Mouse (Mus musculus) MEL (cell line): ENCODE results near the gene Fam81a. TPM values are rescaled to one million over a fixed set of nuclear protein-coding genes. Genes with fewer than 3 reads are reported as not detected.

ENCODE experiments used
- DNase-seq: peaks from one replicate; pipeline ENCODE4 v3.0.0; 2011; ENCODE audit warnings: low read depth, low spot score
- H3K27ac ChIP-seq: 2 replicates; pipeline ENCODE4 v1.5.1; 2012; ENCODE audit warnings: low read depth, mild to moderate bottlenecking, control low read depth, low read length, moderate library complexity; ENCODE audit not compliant: control insufficient read depth
- H3K27me3 ChIP-seq, 2 experiments: fragments of 150-350 bp in 1 of 2; sonication (generic) in 1 of 2; 2 replicates each; pipeline ENCODE4 v1.6.1; 2012; ENCODE audit warnings: low read length in 2 of 2, mild to moderate bottlenecking in 2 of 2, improper control_type of control experiment in 1 of 2, moderate library complexity in 1 of 2; ENCODE audit not compliant: insufficient read depth in 2 of 2, control insufficient read depth in 1 of 2
- H3K36me3 ChIP-seq, 2 experiments: 2 replicates each; pipeline ENCODE4 v1.6.1; 2012 to 2014; ENCODE audit warnings: low read length in 2 of 2, improper control_type of control experiment in 1 of 2, inconsistent platforms in 1 of 2, mild to moderate bottlenecking in 1 of 2; ENCODE audit not compliant: insufficient read depth in 2 of 2, control insufficient read depth in 1 of 2
- H3K4me1 ChIP-seq, 2 experiments: fragments of 150-350 bp in 1 of 2; sonication (generic) in 1 of 2; 2 replicates each; pipeline ENCODE4 v1.6.1; 2012; ENCODE audit warnings: low read length in 2 of 2, improper control_type of control experiment in 1 of 2, mild to moderate bottlenecking in 1 of 2; ENCODE audit not compliant: insufficient read depth in 2 of 2, control insufficient read depth in 1 of 2
- H3K4me3 ChIP-seq, 2 experiments: fragments of 150-350 bp in 1 of 2; sonication (generic) in 1 of 2; 2 replicates each; pipeline ENCODE4 v1.5.1; 2012; ENCODE audit warnings: low read depth in 2 of 2, low read length in 2 of 2, mild to moderate bottlenecking in 2 of 2, moderate library complexity in 2 of 2, control low read depth in 1 of 2, improper control_type of control experiment in 1 of 2; ENCODE audit not compliant: control insufficient read depth in 1 of 2, insufficient read depth in 1 of 2
- H3K79me2 ChIP-seq: 2 replicates; pipeline ENCODE4 v1.6.1; 2012; ENCODE audit warnings: mild to moderate bottlenecking, low read length, moderate library complexity; ENCODE audit not compliant: control insufficient read depth, poor library complexity, insufficient read depth
- H3K9ac ChIP-seq: 2 replicates; pipeline ENCODE4 v1.6.1; 2012; ENCODE audit warnings: low read depth, mild to moderate bottlenecking, control low read depth, low read length, moderate library complexity; ENCODE audit not compliant: control insufficient read depth, poor library complexity, severe bottlenecking
- H3K9me3 ChIP-seq: fragments of 150-350 bp; sonication (generic); replicated peaks from 2 replicates; pipeline ENCODE4 v1.6.1; 2012; ENCODE audit warnings: mild to moderate bottlenecking, low read length, improper control_type of control experiment, moderate library complexity; ENCODE audit not compliant: insufficient read depth
- CHD1 ChIP-seq: IDR thresholded peaks from 2 replicates; pipeline ENCODE4 v1.6.1; 2012; ENCODE audit warnings: low read depth, mild to moderate bottlenecking, inconsistent platforms, low read length, improper control_type of control experiment
- E2F4 ChIP-seq: IDR thresholded peaks from 2 replicates; pipeline ENCODE4 v1.6.1; 2011; ENCODE audit warnings: low read depth, low read length, improper control_type of control experiment, borderline replicate concordance
- ELF1 ChIP-seq: IDR thresholded peaks from 2 replicates; pipeline ENCODE4 v1.6.1; 2014; ENCODE audit warnings: low read depth, mild to moderate bottlenecking, inconsistent platforms, low read length, improper control_type of control experiment, moderate library complexity
- EP300 ChIP-seq, 2 experiments: IDR thresholded peaks; 2 replicates each; pipeline ENCODE4 v1.6.1; 2011; ENCODE audit warnings: improper control_type of control experiment in 2 of 2, low read length in 2 of 2, low read depth in 1 of 2, mild to moderate bottlenecking in 1 of 2
- GABPA ChIP-seq: IDR thresholded peaks from 2 replicates; pipeline ENCODE4 v1.6.1; 2012; ENCODE audit warnings: low read depth, mild to moderate bottlenecking, inconsistent platforms, low read length, improper control_type of control experiment, moderate library complexity
- JUND ChIP-seq: IDR thresholded peaks from 2 replicates; pipeline ENCODE4 v1.6.1; 2011; ENCODE audit warnings: low read depth, mild to moderate bottlenecking, improper control_type of control experiment, low read length
- KAT2A ChIP-seq: conservative IDR thresholded peaks from 2 replicates; pipeline ENCODE4 v1.6.1; 2012; ENCODE audit warnings: low read depth, low read length, improper control_type of control experiment, inconsistent platforms
- MAX ChIP-seq: IDR thresholded peaks from 2 replicates; pipeline ENCODE4 v1.6.1; 2011; ENCODE audit warnings: low read length, improper control_type of control experiment
- MAZ ChIP-seq: IDR thresholded peaks from 2 replicates; pipeline ENCODE4 v1.6.1; 2012; ENCODE audit warnings: low read depth, mild to moderate bottlenecking, inconsistent platforms, low read length, improper control_type of control experiment
- MEF2A ChIP-seq: IDR thresholded peaks from 2 replicates; pipeline ENCODE4 v1.6.1; 2014; ENCODE audit warnings: low read depth, mild to moderate bottlenecking, inconsistent platforms, low read length, improper control_type of control experiment; ENCODE audit not compliant: poor library complexity, insufficient replicate concordance, severe bottlenecking; ENCODE audit errors: extremely low read depth
- MXI1 ChIP-seq: IDR thresholded peaks from 2 replicates; pipeline ENCODE4 v1.6.1; 2011; ENCODE audit warnings: mild to moderate bottlenecking, low read depth, low read length, improper control_type of control experiment
- MYB ChIP-seq: IDR thresholded peaks from 2 replicates; pipeline ENCODE4 v1.6.1; 2011; ENCODE audit warnings: mild to moderate bottlenecking, low read depth, low read length, improper control_type of control experiment
- MYC ChIP-seq: IDR thresholded peaks from 2 replicates; pipeline ENCODE4 v1.6.1; 2011; ENCODE audit warnings: low read depth, mild to moderate bottlenecking, low read length, improper control_type of control experiment, moderate library complexity
- NELFE ChIP-seq: IDR thresholded peaks from 2 replicates; pipeline ENCODE4 v1.6.1; 2011; ENCODE audit warnings: low read depth, low read length, improper control_type of control experiment
- POLR2A ChIP-seq, 2 experiments: IDR thresholded peaks; 2 replicates each; pipeline ENCODE4 v1.6.1; 2011 to 2012; ENCODE audit warnings: low read length in 2 of 2, mild to moderate bottlenecking in 2 of 2, control low read depth in 1 of 2, improper control_type of control experiment in 1 of 2, low read depth in 1 of 2, moderate library complexity in 1 of 2; ENCODE audit not compliant: control insufficient read depth in 1 of 2, insufficient read depth in 1 of 2, poor library complexity in 1 of 2
- POLR2AphosphoS2 ChIP-seq: IDR thresholded peaks from 2 replicates; pipeline ENCODE4 v1.6.1; 2011; ENCODE audit warnings: low read length, improper control_type of control experiment
- POLR2AphosphoS5 ChIP-seq: IDR thresholded peaks from 2 replicates; pipeline ENCODE4 v1.6.1; 2012; ENCODE audit warnings: low read depth, borderline replicate concordance, mild to moderate bottlenecking, inconsistent platforms, low read length, moderate library complexity, mixed read lengths
- SIN3A ChIP-seq: IDR thresholded peaks from 2 replicates; pipeline ENCODE4 v1.6.1; 2012; ENCODE audit warnings: low read length, improper control_type of control experiment, inconsistent platforms
- SMC3 ChIP-seq: IDR thresholded peaks from 2 replicates; pipeline ENCODE4 v1.6.1; 2011; ENCODE audit warnings: low read depth, low read length, improper control_type of control experiment
- TCF12 ChIP-seq: IDR thresholded peaks from 2 replicates; pipeline ENCODE4 v1.6.1; 2014; ENCODE audit warnings: low read depth, mild to moderate bottlenecking, inconsistent platforms, low read length, improper control_type of control experiment, moderate library complexity
- UBTF ChIP-seq: IDR thresholded peaks from 2 replicates; pipeline ENCODE4 v1.6.1; 2012; ENCODE audit warnings: low read depth, mild to moderate bottlenecking, inconsistent platforms, low read length, improper control_type of control experiment, moderate library complexity, borderline replicate concordance; ENCODE audit not compliant: insufficient read depth
- USF1 ChIP-seq: IDR thresholded peaks from 2 replicates; pipeline ENCODE4 v1.6.1; 2014; ENCODE audit warnings: low read depth, mild to moderate bottlenecking, inconsistent platforms, low read length, improper control_type of control experiment, moderate library complexity
- ZKSCAN1 ChIP-seq: IDR thresholded peaks from 2 replicates; pipeline ENCODE4 v1.6.1; 2012; ENCODE audit warnings: low read depth, mild to moderate bottlenecking, inconsistent platforms, low read length, improper control_type of control experiment, moderate library complexity
- ZNF384 ChIP-seq: IDR thresholded peaks from 2 replicates; pipeline ENCODE4 v1.6.1; 2012; ENCODE audit warnings: low read depth, mild to moderate bottlenecking, inconsistent platforms, low read length, improper control_type of control experiment
- polyA plus RNA-seq, 2 experiments: library from polyadenylated mRNA; stranded (reverse) in 1 of 2; unstranded in 1 of 2; fragments of >175 nt in 1 of 2; fragments of >200 nt in 1 of 2; gene quantifications; 2 replicates each; pipeline versions ENCODE4 v1.2.1 to v1.2.4; 2012; ENCODE audit warnings: low replicate concordance in 2 of 2, low read depth in 1 of 2; ENCODE audit not compliant: insufficient read length in 2 of 2, insufficient read depth in 1 of 2, missing spikeins in 1 of 2
- total RNA-seq: library from RNA; depleted of rRNA; stranded (reverse); fragments of 300-350 nt; gene quantifications from 2 replicates; pipeline ENCODE4 v1.2.3, GENCODE M21; 2012

Gene Fam81a
- total and polyA plus RNA-seq, 3 experiments = not detected

GRCm38 (mm10) chr9:70105573-70105972 is 36.8 kb downstream of the Fam81a start (continued):
- TF ChIP-seq MYC = no peak
- TF ChIP-seq MAX = no peak
- TF ChIP-seq JUND = no peak
- TF ChIP-seq USF1 = no peak
- TF ChIP-seq MAZ = no peak

GRCm38 (mm10) chr9:70103106-70103505 is 39.3 kb downstream of the Fam81a start:
- no peaks in the 10 kb centered on the region for H3K36me3 ChIP-seq
- TF ChIP-seq GABPA (no peak), E2F4 (no peak), ZNF384 (no peak), MYB (no peak), POLR2AphosphoS2 (no peak), UBTF (no peak)
- TF ChIP-seq, all 39 proteins: peak for 0
- no peak overlapping the region for H3K4me3 ChIP-seq

GRCm38 (mm10) chr9:70097542-70097941 is 44.8 kb downstream of the Fam81a start:
- Histone ChIP-seq H3K27ac (no peak overlapping the region), H3K4me3 (no peak overlapping the region), H3K4me1 (no peaks in the 10 kb centered on the region), H3K27me3 (0 out of 4 replicates have a peak, but pooled peaks cover 0 to 1% of the 10 kb centered on the region in 2 experiments), H3K9me3 (no peaks in the 10 kb centered on the region), H3K36me3 (no peaks in the 10 kb centered on the region), H3K9ac (no peak overlapping the region), H3K79me2 (no peaks in the 10 kb centered on the region)
- TF ChIP-seq POLR2AphosphoS5 (no peak), USF1 (no peak), SMC3 (no peak), POLR2A (IDR thresholded peaks at IDR 0.05; ENCODE audit: control insufficient read depth in 1 of 2, insufficient read depth in 1 of 2, low read depth in 1 of 2, low read length in 2 of 2, poor library complexity in 1 of 2) (no peak), MYB (no peak), EP300 (IDR thresholded peaks at IDR 0.05; ENCODE audit: low read depth in 1 of 2, low read length in 2 of 2) (no peak), MXI1 (no peak), NELFE (no peak), UBTF (no peak), SIN3A (no peak), MYC (no peak), POLR2AphosphoS2 (no peak), TCF12 (no peak), MAZ (no peak), MEF2A (no peak), E2F4 (no peak), ELF1 (no peak), ZKSCAN1 (no peak), CHD1 (no peak), KAT2A (no peak)
- no peak for DNase-seq

More at GRCm38 (mm10) chr9:70103106-70103505, 39.3 kb downstream of the Fam81a start:
- Histone ChIP-seq H3K27ac (no peak overlapping the region), H3K9me3 (no peaks in the 10 kb centered on the region), H3K4me1 (no peaks in the 10 kb centered on the region), H3K9ac (no peak overlapping the region), H3K27me3 (no peaks in the 10 kb centered on the region), H3K79me2 (no peaks in the 10 kb centered on the region; the same call in 1 of the 2 replicates)
- no peak for DNase-seq
